Mouse (Mus musculus) small intestine, adult 2 months (tissue): Measurements from ENCODE around the gene Ptpn4. TPM values are rescaled to one million over a fixed set of nuclear protein-coding genes. Genes with fewer than 3 reads are reported as not detected.

ENCODE experiments used
- H3K27ac ChIP-seq: fragments of 200-500 bp; 2 replicates; pipeline ENCODE4 v1.5.1; 2012; ENCODE audit warnings: low read depth, low read length, control low read depth, inconsistent platforms; ENCODE audit not compliant: insufficient read depth
- H3K27me3 ChIP-seq: fragments of 200-500 bp; 2 replicates; pipeline ENCODE4 v1.6.1; 2012; ENCODE audit warnings: mild to moderate bottlenecking, moderate library complexity, low read length, inconsistent platforms; ENCODE audit not compliant: control insufficient read depth, insufficient read depth
- H3K36me3 ChIP-seq: fragments of 200-500 bp; 2 replicates; pipeline ENCODE4 v1.6.1; 2012; ENCODE audit warnings: mild to moderate bottlenecking, low read length, control low read depth, inconsistent platforms; ENCODE audit not compliant: control insufficient read depth, insufficient read depth
- H3K4me1 ChIP-seq: fragments of 200-500 bp; 2 replicates; pipeline ENCODE4 v1.6.1; 2012; ENCODE audit warnings: low read length, inconsistent platforms, mixed read lengths; ENCODE audit not compliant: control insufficient read depth, insufficient read depth, insufficient read length
- H3K4me3 ChIP-seq: fragments of 200-500 bp; 2 replicates; pipeline ENCODE4 v1.5.1; 2012; ENCODE audit warnings: low read depth, mild to moderate bottlenecking, control low read depth, inconsistent platforms, low read length, moderate library complexity
- CTCF ChIP-seq: fragments of 200-500 bp; IDR thresholded peaks from 2 replicates; pipeline ENCODE4 v1.5.1; 2012; ENCODE audit warnings: low read depth, mild to moderate bottlenecking, control low read depth, inconsistent platforms, low read length, moderate library complexity, mixed read lengths; ENCODE audit not compliant: insufficient replicate concordance, insufficient read length; ENCODE audit errors: extremely low read depth
- POLR2A ChIP-seq: fragments of 200-500 bp; IDR thresholded peaks from 2 replicates; pipeline ENCODE4 v1.6.1; 2012; ENCODE audit warnings: low read depth, mild to moderate bottlenecking, control low read depth, inconsistent platforms, low read length, moderate library complexity
- WGBS: fragments of 180-500 bp; shearing (Covaris S2); methylation state at CpG from one replicate; pipeline ENCODE4 v1.1.7; 2018; 5-methylcytosine and 5-hydroxymethylcytosine counted together
- polyA plus RNA-seq: library from polyadenylated mRNA; depleted of rRNA; stranded (reverse); fragments of >200 nt; gene quantifications from 2 replicates; pipeline ENCODE4 v1.2.3, GENCODE M21; 2012

Gene Ptpn4
- polyA plus RNA-seq, 1 experiment: 2.7 TPM

DNA sequence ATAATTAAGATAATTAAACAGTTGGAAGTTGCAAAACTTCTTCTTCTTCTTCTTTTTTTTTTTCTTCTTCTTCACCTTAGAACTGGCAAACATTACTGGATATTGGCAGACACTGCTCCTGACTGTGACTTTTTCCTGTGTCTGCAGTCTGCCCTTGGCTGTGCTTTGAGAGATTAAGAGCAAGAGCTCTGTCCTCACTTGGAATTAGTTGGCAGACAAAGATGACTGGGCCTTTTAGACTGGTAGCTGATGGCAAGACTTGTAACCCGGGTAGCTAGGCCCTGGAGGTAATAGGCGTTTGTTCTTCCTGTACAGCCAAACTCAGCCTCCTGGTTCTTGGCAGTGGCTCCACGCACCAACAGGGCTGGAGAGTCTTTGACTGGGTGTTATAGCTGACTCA, 5.7 kb upstream of the Ptpn4 start:
- no peak overlapping the region for H3K27ac ChIP-seq
- H3K36me3 ChIP-seq: no peaks in the 10 kb centered on the region
- no peaks in the 10 kb centered on the region for H3K27me3 ChIP-seq
- H3K4me3 ChIP-seq: no peak overlapping the region
- 76% methylated on average over 3 of the region's 3 CpGs for WGBS
- no peak for TF ChIP-seq POLR2A
- TF ChIP-seq CTCF: no peak
- no peaks in the 10 kb centered on the region for H3K4me1 ChIP-seq

DNA sequence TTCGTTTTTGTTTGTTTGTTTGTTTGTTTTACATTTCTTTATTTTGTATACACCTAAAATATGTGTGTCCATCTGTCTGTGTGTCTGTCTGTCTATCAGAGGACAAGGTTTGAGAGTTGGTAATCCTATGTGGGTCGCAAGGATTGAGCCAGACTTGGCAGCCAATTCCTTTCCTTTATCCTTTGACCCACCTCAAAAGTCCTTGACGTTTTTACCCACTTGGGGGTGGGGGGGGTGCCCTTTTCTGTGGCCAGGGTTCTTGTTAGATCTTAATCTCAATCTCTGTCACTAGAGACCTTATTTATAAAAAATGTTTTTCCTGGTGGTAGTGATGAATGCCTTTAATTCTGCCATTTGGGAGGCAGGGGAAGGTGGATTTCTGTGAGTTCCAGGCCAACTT, 828 bp upstream of the Ptpn4 start:
- WGBS: 32% methylated on average over 3 of the region's 3 CpGs
- H3K27ac ChIP-seq: no peak overlapping the region
- no peaks in the 10 kb centered on the region for H3K27me3 ChIP-seq
- H3K4me1 ChIP-seq: no peaks in the 10 kb centered on the region
- H3K4me3 ChIP-seq: no peak overlapping the region
- no peak for TF ChIP-seq CTCF
- no peak for TF ChIP-seq POLR2A
- H3K36me3 ChIP-seq: no peaks in the 10 kb centered on the region

DNA sequence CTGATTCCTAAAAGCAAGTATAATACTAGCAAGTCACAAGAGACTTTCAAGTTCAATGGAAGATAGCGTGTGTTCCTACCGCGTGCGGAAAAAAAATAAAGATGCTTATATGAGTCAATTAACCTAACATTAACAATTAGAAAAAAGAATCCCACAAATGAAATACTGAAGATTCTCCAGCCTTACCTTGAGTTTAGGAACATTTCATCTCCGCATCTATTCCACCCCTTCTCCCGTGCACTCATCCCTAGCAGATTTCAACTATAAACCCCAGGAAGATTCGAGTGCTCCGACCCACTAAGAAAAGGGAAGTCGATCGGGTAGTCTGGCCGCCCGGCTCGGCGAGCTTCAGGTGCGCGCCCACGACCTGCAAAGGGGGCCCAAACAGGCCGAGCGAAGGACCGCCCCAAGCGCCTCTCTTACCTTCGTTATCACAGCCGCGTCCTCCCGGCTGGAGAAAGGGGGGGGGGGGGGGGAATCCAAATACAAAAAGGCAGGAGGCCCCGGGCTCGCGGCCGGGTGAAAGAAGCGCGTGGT, 866 bp downstream of the Ptpn4 start:
- Histone ChIP-seq H3K27ac (peak overlapping the region; percentile 60; the same call in 1 of the 2 replicates), H3K4me3 (peak overlapping the region; percentile 88), H3K36me3 (no peaks in the 10 kb centered on the region), H3K4me1 (no peaks in the 10 kb centered on the region), H3K27me3 (no peaks in the 10 kb centered on the region)
- WGBS: under 1% methylated on average over 31 of the region's 31 CpGs
- no peak for TF ChIP-seq POLR2A
- no peak for TF ChIP-seq CTCF

DNA sequence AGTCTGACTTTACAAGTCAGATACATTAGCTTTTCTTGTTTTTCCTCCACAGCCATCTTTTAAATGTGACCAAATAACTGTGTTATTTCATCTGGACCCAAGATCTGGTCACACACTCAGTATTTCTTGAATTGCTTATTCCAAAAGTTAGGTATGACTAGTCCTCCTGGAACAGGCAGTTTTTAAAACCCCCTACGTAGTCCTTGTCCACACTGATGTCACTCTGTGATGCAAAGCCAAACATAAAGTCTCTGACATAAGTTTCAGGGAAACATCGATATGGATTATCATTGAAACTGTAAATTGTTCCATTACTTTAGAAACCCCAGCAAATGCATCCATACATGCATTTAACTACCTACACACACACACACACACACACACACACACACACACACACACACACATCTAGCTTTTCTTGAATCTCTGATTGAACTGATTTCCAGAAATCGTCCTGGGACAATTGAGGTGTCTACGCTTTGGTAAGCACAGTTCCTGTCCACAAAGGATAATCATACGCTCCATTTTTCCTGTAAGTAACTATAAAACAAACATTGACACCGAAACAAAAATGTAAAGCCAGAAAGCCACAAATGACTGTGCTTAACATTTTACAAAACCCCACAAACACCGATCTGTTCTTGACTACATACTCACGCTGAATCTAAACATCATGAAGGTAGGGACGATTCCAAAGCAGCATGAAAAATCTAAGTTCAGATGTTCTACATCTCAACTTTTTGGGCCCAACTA, 1.5 kb downstream of the Ptpn4 start:
- Histone ChIP-seq H3K4me1 (no peaks in the 10 kb centered on the region), H3K36me3 (no peaks in the 10 kb centered on the region), H3K27ac (no peak overlapping the region), H3K4me3 (no peak overlapping the region), H3K27me3 (no peaks in the 10 kb centered on the region)
- WGBS: 14% methylated on average over 9 of the region's 9 CpGs
- no peak for TF ChIP-seq POLR2A
- no peak for TF ChIP-seq CTCF

DNA sequence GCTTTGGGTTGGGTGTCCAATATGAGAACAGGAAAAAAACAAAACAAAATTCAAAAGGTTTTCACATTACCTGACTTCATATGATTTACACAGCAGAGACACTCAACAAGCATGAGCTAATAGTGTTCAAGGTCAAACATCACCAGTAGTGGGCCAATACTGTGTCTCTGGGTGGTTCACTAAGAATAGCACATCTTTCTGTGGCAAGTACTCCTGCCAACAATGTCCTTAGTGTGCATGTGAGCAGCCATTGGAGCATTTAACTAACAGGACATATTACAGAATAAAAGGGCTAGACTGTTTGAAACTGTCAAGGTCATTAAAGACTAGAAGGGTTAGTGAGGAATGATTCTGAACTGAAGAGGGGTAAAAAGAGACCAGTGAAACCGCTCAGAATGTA, 9.3 kb downstream of the Ptpn4 start:
- Histone ChIP-seq H3K27ac (no peak overlapping the region), H3K4me1 (peaks cover 2% of the 10 kb centered on the region; the same call in 1 of the 2 replicates), H3K36me3 (no peaks in the 10 kb centered on the region), H3K4me3 (no peak overlapping the region), H3K27me3 (no peaks in the 10 kb centered on the region)
- TF ChIP-seq POLR2A: no peak
- TF ChIP-seq CTCF: no peak
- WGBS: 95% methylated on average over 1 of the region's 1 CpGs

DNA sequence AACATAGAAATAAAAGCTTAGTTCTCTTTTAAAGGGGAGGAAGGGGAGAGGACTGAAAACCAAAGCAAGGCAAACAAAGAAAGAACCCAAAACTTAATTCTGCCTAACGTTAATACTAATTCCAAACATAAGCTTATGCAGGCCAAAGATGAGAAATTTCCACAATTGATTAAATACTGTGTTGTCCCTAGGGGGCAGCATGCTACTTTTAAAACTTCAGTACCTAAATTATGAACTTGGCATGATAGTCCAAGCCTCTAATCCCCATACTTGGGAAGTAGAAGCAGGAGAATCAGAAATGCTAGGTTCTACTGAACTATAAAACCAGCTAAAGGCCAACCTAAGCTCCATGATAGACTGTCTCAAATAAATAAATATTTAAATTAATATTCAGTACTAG, 18.7 kb downstream of the Ptpn4 start:
- Histone ChIP-seq H3K4me3 (no peak overlapping the region), H3K27ac (no peak overlapping the region), H3K4me1 (no peaks in the 10 kb centered on the region), H3K27me3 (no peaks in the 10 kb centered on the region), H3K36me3 (no peaks in the 10 kb centered on the region)
- WGBS: 34% methylated on average over 1 of the region's 1 CpGs
- no peak for TF ChIP-seq CTCF
- no peak for TF ChIP-seq POLR2A

DNA sequence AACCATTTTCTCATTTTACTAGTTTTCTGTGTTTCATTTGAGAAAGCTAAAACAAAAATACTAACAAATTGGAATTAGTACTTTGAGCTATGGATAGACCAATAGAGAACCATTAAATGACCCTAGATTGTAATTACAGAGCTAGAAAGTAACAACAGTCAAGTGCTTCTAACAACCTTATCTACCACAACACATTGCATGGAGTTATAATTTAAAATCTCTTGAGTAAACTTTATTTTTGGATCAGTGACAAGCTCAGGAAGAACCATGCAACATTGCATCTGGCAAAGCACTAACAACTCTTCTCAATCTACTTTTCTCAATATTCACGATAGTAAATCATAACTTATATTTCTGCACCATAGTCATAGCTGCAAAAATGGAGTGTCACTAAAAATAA, 29.7 kb downstream of the Ptpn4 start:
- no peaks in the 10 kb centered on the region for H3K36me3 ChIP-seq
- TF ChIP-seq POLR2A (no peak), CTCF (no peak)
- H3K4me3 ChIP-seq: no peak overlapping the region
- H3K27me3 ChIP-seq: no peaks in the 10 kb centered on the region
- 88% methylated on average over 1 of the region's 1 CpGs for WGBS
- no peaks in the 10 kb centered on the region for H3K4me1 ChIP-seq
- no peak overlapping the region for H3K27ac ChIP-seq
